Mouse (Mus musculus): ENCODE data around the gene Klf12. TPM values are rescaled to one million over a fixed set of nuclear protein-coding genes. Genes with fewer than 3 reads are reported as not detected.

Gene Klf12
- polyA plus RNA-seq, 1 experiment from 2014 or later, result 5.7 TPM

DNA sequence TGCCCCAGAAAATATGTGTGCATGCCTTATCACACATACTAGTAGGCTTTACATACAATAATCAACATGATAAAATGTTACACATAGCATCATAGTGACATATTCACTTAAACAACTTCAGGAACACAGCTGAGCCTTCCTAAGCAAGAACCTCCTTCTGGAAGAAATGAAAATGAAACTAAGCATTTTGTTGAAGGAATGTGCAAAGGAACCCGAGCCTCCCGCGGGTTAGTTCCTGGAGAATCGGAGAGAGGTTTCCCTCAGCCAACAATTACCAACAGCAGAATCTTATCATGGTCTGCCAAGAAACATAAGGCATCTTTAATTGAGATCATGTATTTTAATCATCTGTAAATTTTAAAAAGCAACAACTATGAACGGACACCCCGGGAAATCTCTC, 257.8 kb downstream of the Klf12 start:
- H3K27me3 ChIP-seq (ENCODE audit: control insufficient read depth, insufficient read depth, low read length), result no peaks in the 10 kb centered on the region
- H3K4me1 ChIP-seq (ENCODE audit: control insufficient read depth in 2 of 2, insufficient read depth in 2 of 2, low read length in 2 of 2), result no peaks in the 10 kb centered on the region
- no peak overlapping the region for H3K4me3 ChIP-seq (ENCODE audit: control insufficient read depth in 1 of 2, insufficient read depth in 1 of 2, low read depth in 1 of 2, low read length in 2 of 2)
- H3K9ac ChIP-seq (ENCODE audit: low read length), result no peak overlapping the region
- no peaks in the 10 kb centered on the region for H3K9me3 ChIP-seq (ENCODE audit: control insufficient read depth, low read length)
- H3K4me2 ChIP-seq (ENCODE audit: low read length), result no peak overlapping the region
- ATAC-seq (ENCODE audit: insufficient number of reproducible peaks, insufficient read depth, low FRiP score, low read depth), result no peak
- H3K27ac ChIP-seq (replicated peaks in 1 of 2; ENCODE audit: control insufficient read depth in 1 of 2, insufficient read depth in 1 of 2, low read depth in 2 of 2, low read length in 2 of 2), result no peak overlapping the region
- 75% methylated on average over 6 of the region's 6 CpGs for WGBS
- H3K36me3 ChIP-seq (ENCODE audit: control insufficient read depth, insufficient read depth, low read length), result peaks cover 8% of the 10 kb centered on the region; the same call in 1 of the 2 replicates

DNA sequence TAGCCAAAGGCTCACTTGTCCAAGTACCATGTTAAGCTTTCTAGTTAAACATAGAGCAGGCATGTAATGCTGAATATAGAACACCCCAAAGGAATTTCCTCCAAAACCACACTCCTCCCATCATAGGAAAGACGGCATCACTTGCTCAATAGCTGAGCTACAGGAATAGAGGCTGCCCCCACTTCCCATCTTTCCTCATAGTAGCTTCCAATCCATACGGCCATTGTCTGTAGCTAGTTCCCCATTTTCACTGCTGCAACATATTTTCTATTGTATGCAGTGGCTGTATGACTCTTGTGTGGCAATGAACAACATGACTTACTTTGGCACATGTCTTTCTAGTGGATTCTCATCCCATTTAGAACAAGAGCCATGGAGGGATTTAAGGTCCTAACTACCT, 267.3 kb downstream of the Klf12 start:
- H3K27me3 ChIP-seq (ENCODE audit: control insufficient read depth, insufficient read depth, low read length), result no peaks in the 10 kb centered on the region
- H3K4me2 ChIP-seq (ENCODE audit: low read length), result no peak overlapping the region
- no peaks in the 10 kb centered on the region for H3K9me3 ChIP-seq (ENCODE audit: control insufficient read depth, low read length)
- H3K4me1 ChIP-seq (ENCODE audit: control insufficient read depth in 2 of 2, insufficient read depth in 2 of 2, low read length in 2 of 2), result no peaks in the 10 kb centered on the region
- 82% methylated on average over 2 of the region's 2 CpGs for WGBS
- no peak for ATAC-seq (ENCODE audit: insufficient number of reproducible peaks, insufficient read depth, low FRiP score, low read depth)
- peaks cover 6% of the 10 kb centered on the region; the same call in 1 of the 2 replicates for H3K36me3 ChIP-seq (ENCODE audit: control insufficient read depth, insufficient read depth, low read length)
- H3K27ac ChIP-seq (replicated peaks in 1 of 2; ENCODE audit: control insufficient read depth in 1 of 2, insufficient read depth in 1 of 2, low read depth in 2 of 2, low read length in 2 of 2), result no peak overlapping the region
- no peak overlapping the region for H3K4me3 ChIP-seq (ENCODE audit: control insufficient read depth in 1 of 2, insufficient read depth in 1 of 2, low read depth in 1 of 2, low read length in 2 of 2)
- no peak overlapping the region for H3K9ac ChIP-seq (ENCODE audit: low read length)

DNA sequence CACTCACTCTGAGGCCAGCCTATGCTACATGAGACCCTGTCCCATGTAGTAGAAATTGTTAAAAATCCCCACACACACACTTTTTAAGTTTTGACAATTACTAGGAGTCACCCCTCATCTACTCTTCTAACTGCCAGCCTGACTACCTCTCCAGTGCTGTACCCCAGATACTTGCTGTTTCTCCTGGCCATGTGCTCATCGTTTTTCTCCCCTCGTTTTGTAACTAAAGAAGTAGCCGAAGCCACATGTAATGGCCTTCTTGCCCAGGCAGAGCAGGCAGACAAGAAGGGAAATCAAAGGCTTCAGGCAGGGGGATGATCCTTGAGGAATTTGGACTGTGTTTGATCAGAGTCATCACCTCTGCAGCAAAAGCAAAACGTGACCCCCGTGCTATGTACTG, 274.0 kb downstream of the Klf12 start:
- Histone ChIP-seq H3K4me1 (ENCODE audit: control insufficient read depth in 2 of 2, insufficient read depth in 2 of 2, low read length in 2 of 2) (no peaks in the 10 kb centered on the region), H3K4me2 (ENCODE audit: low read length) (no peak overlapping the region), H3K36me3 (ENCODE audit: control insufficient read depth, insufficient read depth, low read length) (no peaks in the 10 kb centered on the region), H3K27ac (replicated peaks in 1 of 2; ENCODE audit: control insufficient read depth in 1 of 2, insufficient read depth in 1 of 2, low read depth in 2 of 2, low read length in 2 of 2) (no peak overlapping the region), H3K27me3 (ENCODE audit: control insufficient read depth, insufficient read depth, low read length) (no peaks in the 10 kb centered on the region), H3K4me3 (ENCODE audit: control insufficient read depth in 1 of 2, insufficient read depth in 1 of 2, low read depth in 1 of 2, low read length in 2 of 2) (no peak overlapping the region), H3K9ac (ENCODE audit: low read length) (no peak overlapping the region), H3K9me3 (ENCODE audit: control insufficient read depth, low read length) (no peaks in the 10 kb centered on the region)
- no peak for ATAC-seq (ENCODE audit: insufficient number of reproducible peaks, insufficient read depth, low FRiP score, low read depth)
- WGBS, result 58% methylated on average over 5 of the region's 5 CpGs

DNA sequence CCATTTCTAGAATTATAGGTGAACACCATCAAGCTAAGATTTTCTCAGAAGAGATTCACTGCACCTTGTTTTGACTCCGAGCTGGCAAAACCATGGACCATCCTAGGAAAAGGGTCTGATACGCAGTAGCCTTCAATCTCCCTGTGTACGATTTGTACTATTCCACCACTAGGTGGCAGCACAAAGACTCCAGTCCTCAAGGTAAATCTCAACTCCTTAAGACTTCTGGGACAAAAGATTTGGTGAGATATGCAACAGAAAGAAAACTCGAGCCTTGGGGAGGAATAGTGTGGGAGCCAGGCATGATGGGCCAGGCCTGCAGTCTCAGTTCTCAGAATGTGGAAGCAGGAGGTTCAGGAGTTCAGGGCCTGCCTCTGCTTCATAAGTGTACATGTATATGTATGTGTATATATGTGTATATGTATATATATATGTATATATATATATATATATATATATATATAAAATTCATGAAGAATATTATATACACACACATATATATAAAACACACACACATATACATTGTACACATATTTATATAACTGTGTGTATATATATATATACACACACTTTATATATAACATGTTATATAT, 274.6 kb downstream of the Klf12 start:
- Histone ChIP-seq H3K27ac (replicated peaks in 1 of 2; ENCODE audit: control insufficient read depth in 1 of 2, insufficient read depth in 1 of 2, low read depth in 2 of 2, low read length in 2 of 2) (no peak overlapping the region), H3K36me3 (ENCODE audit: control insufficient read depth, insufficient read depth, low read length) (no peaks in the 10 kb centered on the region), H3K4me3 (ENCODE audit: control insufficient read depth in 1 of 2, insufficient read depth in 1 of 2, low read depth in 1 of 2, low read length in 2 of 2) (no peak overlapping the region), H3K9me3 (ENCODE audit: control insufficient read depth, low read length) (no peaks in the 10 kb centered on the region), H3K27me3 (ENCODE audit: control insufficient read depth, insufficient read depth, low read length) (no peaks in the 10 kb centered on the region), H3K4me2 (ENCODE audit: low read length) (no peak overlapping the region), H3K4me1 (ENCODE audit: control insufficient read depth in 2 of 2, insufficient read depth in 2 of 2, low read length in 2 of 2) (no peaks in the 10 kb centered on the region), H3K9ac (ENCODE audit: low read length) (no peak overlapping the region)
- WGBS, result 33% methylated on average over 4 of the region's 4 CpGs
- ATAC-seq (ENCODE audit: insufficient number of reproducible peaks, insufficient read depth, low FRiP score, low read depth), result no peak

DNA sequence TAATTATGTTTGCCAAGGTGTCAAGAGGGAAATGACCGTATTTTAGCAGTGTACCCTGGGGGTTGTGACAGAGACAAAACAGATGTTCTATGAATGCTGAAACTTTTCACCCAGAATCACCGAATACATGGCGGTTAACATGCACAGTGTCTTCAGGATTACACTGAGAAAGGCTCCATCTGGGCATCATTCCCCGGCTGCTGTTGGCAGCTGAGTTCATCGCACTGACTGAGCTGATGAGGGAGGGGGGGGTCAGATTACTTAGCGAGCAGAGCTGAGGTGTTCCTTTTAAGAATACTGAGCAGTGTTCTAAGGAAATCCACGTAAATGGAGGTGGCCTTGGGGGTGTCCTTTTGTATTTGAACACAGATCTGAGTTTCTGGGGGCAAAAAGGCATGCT, 301.0 kb downstream of the Klf12 start:
- WGBS, result 68% methylated on average over 7 of the region's 7 CpGs
- ATAC-seq (ENCODE audit: insufficient number of reproducible peaks, insufficient read depth, low FRiP score, low read depth), result no peak
- no peaks in the 10 kb centered on the region for H3K36me3 ChIP-seq (ENCODE audit: control insufficient read depth, insufficient read depth, low read length)
- H3K4me1 ChIP-seq (ENCODE audit: control insufficient read depth in 2 of 2, insufficient read depth in 2 of 2, low read length in 2 of 2), result no peaks in the 10 kb centered on the region
- H3K9ac ChIP-seq (ENCODE audit: low read length), result no peak overlapping the region
- no peaks in the 10 kb centered on the region for H3K9me3 ChIP-seq (ENCODE audit: control insufficient read depth, low read length)
- no peak overlapping the region for H3K4me3 ChIP-seq (ENCODE audit: control insufficient read depth in 1 of 2, insufficient read depth in 1 of 2, low read depth in 1 of 2, low read length in 2 of 2)
- no peak overlapping the region for H3K27ac ChIP-seq (replicated peaks in 1 of 2; ENCODE audit: control insufficient read depth in 1 of 2, insufficient read depth in 1 of 2, low read depth in 2 of 2, low read length in 2 of 2)
- no peaks in the 10 kb centered on the region for H3K27me3 ChIP-seq (ENCODE audit: control insufficient read depth, insufficient read depth, low read length)
- no peak overlapping the region for H3K4me2 ChIP-seq (ENCODE audit: low read length)

DNA sequence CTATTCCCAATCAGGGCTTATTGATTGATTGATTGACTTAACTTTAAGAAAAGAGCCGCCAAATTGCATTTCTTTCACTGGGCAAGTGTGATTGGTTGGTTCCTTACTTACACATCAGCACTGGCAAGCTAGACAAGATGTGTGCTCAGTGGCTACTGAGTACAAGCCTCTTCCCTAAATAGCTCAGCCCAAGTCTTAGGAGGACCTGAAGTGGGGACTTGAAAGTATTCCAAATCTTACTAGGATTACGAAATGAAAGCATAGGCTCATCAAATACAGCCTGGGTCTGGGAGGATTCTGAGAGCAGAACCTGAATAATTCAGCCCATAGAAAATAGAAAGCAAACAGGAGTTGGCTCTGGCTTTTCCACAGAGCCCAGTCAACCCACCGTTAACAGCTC, 303.3 kb downstream of the Klf12 start:
- 71% methylated on average over 3 of the region's 3 CpGs for WGBS
- ATAC-seq (ENCODE audit: insufficient number of reproducible peaks, insufficient read depth, low FRiP score, low read depth), result no peak
- no peak overlapping the region for H3K4me2 ChIP-seq (ENCODE audit: low read length)

DNA sequence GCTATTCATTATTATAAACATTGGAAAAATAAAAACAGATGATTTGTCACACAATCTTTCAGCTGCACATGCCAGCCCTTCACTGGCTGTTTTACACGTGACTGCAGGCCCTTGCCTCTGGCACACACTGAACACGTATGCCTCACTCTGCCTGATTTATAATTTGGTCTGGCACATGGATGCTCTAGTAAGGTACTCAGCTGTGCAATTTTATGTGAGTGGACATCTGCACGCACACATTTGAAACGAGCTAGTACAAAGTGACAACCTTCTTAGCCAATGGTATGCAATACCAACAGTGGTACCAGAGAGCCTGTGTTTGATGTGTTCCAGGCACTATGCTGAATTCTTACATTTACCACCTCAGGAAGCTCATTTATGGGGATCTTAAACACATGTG, 316.6 kb downstream of the Klf12 start:
- ATAC-seq (ENCODE audit: insufficient number of reproducible peaks, insufficient read depth, low FRiP score, low read depth), result no peak
- Histone ChIP-seq H3K36me3 (ENCODE audit: control insufficient read depth, insufficient read depth, low read length) (no peaks in the 10 kb centered on the region), H3K4me2 (ENCODE audit: low read length) (no peak overlapping the region), H3K27me3 (ENCODE audit: control insufficient read depth, insufficient read depth, low read length) (no peaks in the 10 kb centered on the region), H3K4me1 (ENCODE audit: control insufficient read depth in 2 of 2, insufficient read depth in 2 of 2, low read length in 2 of 2) (no peaks in the 10 kb centered on the region), H3K9ac (ENCODE audit: low read length) (no peak overlapping the region), H3K9me3 (ENCODE audit: control insufficient read depth, low read length) (peaks cover 2% of the 10 kb centered on the region; the same call in 1 of the 2 replicates), H3K4me3 (ENCODE audit: control insufficient read depth in 1 of 2, insufficient read depth in 1 of 2, low read depth in 1 of 2, low read length in 2 of 2) (no peak overlapping the region), H3K27ac (replicated peaks in 1 of 2; ENCODE audit: control insufficient read depth in 1 of 2, insufficient read depth in 1 of 2, low read depth in 2 of 2, low read length in 2 of 2) (no peak overlapping the region)
- WGBS, result 83% methylated on average over 4 of the region's 4 CpGs

More for the DNA sequence above, 303.3 kb downstream of the Klf12 start:
- H3K4me1 ChIP-seq (ENCODE audit: control insufficient read depth in 2 of 2, insufficient read depth in 2 of 2, low read length in 2 of 2), result no peaks in the 10 kb centered on the region
- no peaks in the 10 kb centered on the region for H3K27me3 ChIP-seq (ENCODE audit: control insufficient read depth, insufficient read depth, low read length)
- no peak overlapping the region for H3K9ac ChIP-seq (ENCODE audit: low read length)
- no peaks in the 10 kb centered on the region for H3K36me3 ChIP-seq (ENCODE audit: control insufficient read depth, insufficient read depth, low read length)
- no peaks in the 10 kb centered on the region for H3K9me3 ChIP-seq (ENCODE audit: control insufficient read depth, low read length)
- H3K4me3 ChIP-seq (ENCODE audit: control insufficient read depth in 1 of 2, insufficient read depth in 1 of 2, low read depth in 1 of 2, low read length in 2 of 2), result no peak overlapping the region
- no peak overlapping the region for H3K27ac ChIP-seq (replicated peaks in 1 of 2; ENCODE audit: control insufficient read depth in 1 of 2, insufficient read depth in 1 of 2, low read depth in 2 of 2, low read length in 2 of 2)
